In genomic region chr16:90349700-90350548, GRCm38 (mm10) we compare ENCODE assay signal across 8 mouse cellular contexts. TPM values are rescaled to one million over a fixed set of nuclear protein-coding genes. Genes with fewer than 3 reads are reported as not detected.
DNase-seq lines count a peak whose midpoint lies in the region.

No protein-coding gene starts in this region.

- intact Hi-C loops in gastrocnemius, postnatal 14 days (cut with DNase I; ENCODE audit: low total_unique reads): no loop called here

- peak; percentile 68 for DNase-seq in WW6 (ENCODE audit: low read depth, low spot score)
- peak; percentile 40 for DNase-seq in embryo, embryonic 10 days (ENCODE audit: low spot score)
- DNase-seq in gastrocnemius, postnatal 14 days: peak; percentile 28
- DNase-seq in induced T-regulatory cell, adult 2 months (ENCODE audit: low read depth): peak; percentile 70
- peak; percentile 51 for DNase-seq in left cerebral cortex, adult 11 months (ENCODE audit: low spot score)
- peak; percentile 84 for DNase-seq in lung, postnatal 10 days
- peak; percentile 34 for DNase-seq in retina, postnatal 7 days (ENCODE audit: low read depth, low spot score)
- DNase-seq in thymus, postnatal 4 days: peak; percentile 73

RNA-seq across cellular contexts. Expression of gene Hunk, which starts 35.9 kb away (rescaled TPM):
- total RNA-seq in gastrocnemius, postnatal 14 days (2021): 1 to 10 TPM; 3.1 to 3.7 TPM

Comparison
In these comparisons a context has a peak if more than half of its experiments do, and no peak if none do; other contexts are left out.
1. Peak in every context shown above with its lines: DNase-seq.
2. DNase-seq: peak in every context shown above with its lines; median percentile 84 in lung, postnatal 10 days; 73 in thymus, postnatal 4 days; 70 in induced T-regulatory cell, adult 2 months; 68 in WW6; 51 in left cerebral cortex, adult 11 months; 40 in embryo, embryonic 10 days; 34 in retina, postnatal 7 days; 28 in gastrocnemius, postnatal 14 days.